Mouse (Mus musculus) central nervous system, embryonic 11.5 days (tissue): ENCODE results near the gene 9130008F23Rik. TPM values are rescaled to one million over a fixed set of nuclear protein-coding genes. Genes with fewer than 3 reads are reported as not detected.

Experiments used
- polyA plus RNA-seq: library from polyadenylated mRNA; depleted of rRNA; stranded (reverse); fragments of >200 nt; gene quantifications from 2 replicates; pipeline ENCODE4 v1.2.3, GENCODE M21; 2012; rRNA removed

The 9130008F23Rik gene
- polyA plus RNA-seq = 1.6 and 2.6 TPM in 2 replicates

GRCm38 (mm10) chr17:40879924-40880691, at the start of gene 9130008F23Rik:
Gene 9130008F23Rik, minus strand, starts transcription at chr17:40880559.

DNA sequence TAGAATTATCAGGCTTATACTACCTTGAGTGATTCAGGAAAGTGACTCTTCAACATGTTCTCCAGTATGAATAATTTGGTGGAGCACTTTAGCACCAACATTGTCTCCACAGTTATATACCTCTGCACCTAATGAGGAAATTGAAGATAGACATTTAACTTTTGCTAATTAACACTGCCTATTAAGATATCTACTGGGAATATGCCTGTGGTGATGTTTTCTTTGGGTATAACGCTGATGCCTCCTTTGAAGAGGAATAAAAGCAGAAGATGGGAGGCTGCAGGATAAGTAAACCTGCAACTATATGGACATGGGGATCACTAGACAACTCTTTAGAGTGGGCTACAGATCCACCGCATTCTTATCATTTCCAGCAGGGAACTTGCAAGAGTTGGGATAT, 33.9 kb upstream of the 9130008F23Rik start, which contains the start of gene Glyatl3:
Gene Glyatl3, minus strand, starts transcription at position 101 of the 400 bp plus-strand sequence.

Other genes with a start within 250 kb of the 9130008F23Rik start
- not detected in 2 replicates for gene Esp3, start 248.5 kb downstream of the 9130008F23Rik start, polyA plus RNA-seq
- not detected in 2 replicates for gene Esp1, start 153.4 kb downstream of the 9130008F23Rik start, polyA plus RNA-seq
- gene Crisp2, start 73.6 kb downstream of the 9130008F23Rik start, polyA plus RNA-seq = not detected in 2 replicates
- gene Rhag, start 69.4 kb downstream of the 9130008F23Rik start, polyA plus RNA-seq = 9.1 and 11.6 TPM in 2 replicates
- 0.07 TPM in 1 of 2 replicates, not detected in the other for gene Glyatl3, start 33.8 kb upstream of the 9130008F23Rik start, polyA plus RNA-seq
- 19.5 TPM in 2 replicates for gene Mut, start 54.1 kb upstream of the 9130008F23Rik start, polyA plus RNA-seq
- 26.0 and 28.6 TPM in 2 replicates for gene Cenpq, start 54.5 kb upstream of the 9130008F23Rik start, polyA plus RNA-seq